Mouse (Mus musculus) heart, embryonic 11.5 days (tissue): ENCODE data around the gene Tvp23b. TPM values are rescaled to one million over a fixed set of nuclear protein-coding genes. Genes with fewer than 3 reads are reported as not detected.

Experiments
- ATAC-seq: fragments of 200-750 bp; cut with Nextera tagmentation; replicated peaks from 2 replicates; pipeline ENCODE4 v1.8.0; 2017; ENCODE audit warnings: moderate library complexity; ENCODE audit not compliant: insufficient number of reproducible peaks, low FRiP score, low TSS enrichment
- H3K27ac ChIP-seq: fragments of 300-500 bp; sonication (generic); 2 replicates; pipeline ENCODE4 v1.5.1; 2014; ENCODE audit warnings: mild to moderate bottlenecking, low read depth, low read length
- H3K27me3 ChIP-seq: fragments of 300-500 bp; sonication (generic); 2 replicates; pipeline ENCODE4 v1.6.1; 2014; ENCODE audit warnings: mild to moderate bottlenecking, low read length, mixed read lengths; ENCODE audit not compliant: control insufficient read depth, insufficient read depth
- H3K36me3 ChIP-seq: fragments of 300-500 bp; sonication (generic); 2 replicates; pipeline ENCODE4 v1.6.1; 2014; ENCODE audit warnings: mild to moderate bottlenecking, low read length, moderate library complexity, mixed read lengths; ENCODE audit not compliant: control insufficient read depth, insufficient read depth
- H3K4me1 ChIP-seq: fragments of 300-500 bp; sonication (generic); 2 replicates; pipeline ENCODE4 v1.6.1; 2014; ENCODE audit warnings: low read length; ENCODE audit not compliant: control insufficient read depth, insufficient read depth
- H3K4me2 ChIP-seq: fragments of 300-500 bp; sonication (generic); 2 replicates; pipeline ENCODE4 v1.6.1; 2014; ENCODE audit warnings: mild to moderate bottlenecking, moderate library complexity
- H3K4me3 ChIP-seq: fragments of 300-500 bp; sonication (generic); 2 replicates; pipeline ENCODE4 v1.5.1; 2014; ENCODE audit warnings: low read depth, low read length
- H3K9ac ChIP-seq: fragments of 300-500 bp; sonication (generic); 2 replicates; pipeline ENCODE4 v1.6.1; 2014; ENCODE audit warnings: mild to moderate bottlenecking, low read depth, low read length, moderate library complexity
- H3K9me3 ChIP-seq: fragments of 300-500 bp; sonication (generic); replicated peaks from 2 replicates; pipeline ENCODE4 v1.6.1; 2016; ENCODE audit warnings: low read length; ENCODE audit not compliant: control insufficient read depth
- WGBS: fragments of 180-500 bp; shearing (Covaris S2); extraction: QIAGEN DNeasy Blood & Tissue Kit; methylation state at CpG from one replicate; pipeline ENCODE4 v1.1.7; 2014; ENCODE audit not compliant: insufficient replicate concordance; 5-methylcytosine and 5-hydroxymethylcytosine counted together
- polyA plus RNA-seq: library from polyadenylated mRNA; unstranded; fragments of >200 nt; fragmentation: Nextera tagmentation; extraction: Ambion mirVana; gene quantifications from 2 replicates; pipeline ENCODE4 v1.2.1, GENCODE M21; 2014

Tvp23b gene
- polyA plus RNA-seq, 1 experiment from 2014 or later = 47.3 TPM

DNA sequence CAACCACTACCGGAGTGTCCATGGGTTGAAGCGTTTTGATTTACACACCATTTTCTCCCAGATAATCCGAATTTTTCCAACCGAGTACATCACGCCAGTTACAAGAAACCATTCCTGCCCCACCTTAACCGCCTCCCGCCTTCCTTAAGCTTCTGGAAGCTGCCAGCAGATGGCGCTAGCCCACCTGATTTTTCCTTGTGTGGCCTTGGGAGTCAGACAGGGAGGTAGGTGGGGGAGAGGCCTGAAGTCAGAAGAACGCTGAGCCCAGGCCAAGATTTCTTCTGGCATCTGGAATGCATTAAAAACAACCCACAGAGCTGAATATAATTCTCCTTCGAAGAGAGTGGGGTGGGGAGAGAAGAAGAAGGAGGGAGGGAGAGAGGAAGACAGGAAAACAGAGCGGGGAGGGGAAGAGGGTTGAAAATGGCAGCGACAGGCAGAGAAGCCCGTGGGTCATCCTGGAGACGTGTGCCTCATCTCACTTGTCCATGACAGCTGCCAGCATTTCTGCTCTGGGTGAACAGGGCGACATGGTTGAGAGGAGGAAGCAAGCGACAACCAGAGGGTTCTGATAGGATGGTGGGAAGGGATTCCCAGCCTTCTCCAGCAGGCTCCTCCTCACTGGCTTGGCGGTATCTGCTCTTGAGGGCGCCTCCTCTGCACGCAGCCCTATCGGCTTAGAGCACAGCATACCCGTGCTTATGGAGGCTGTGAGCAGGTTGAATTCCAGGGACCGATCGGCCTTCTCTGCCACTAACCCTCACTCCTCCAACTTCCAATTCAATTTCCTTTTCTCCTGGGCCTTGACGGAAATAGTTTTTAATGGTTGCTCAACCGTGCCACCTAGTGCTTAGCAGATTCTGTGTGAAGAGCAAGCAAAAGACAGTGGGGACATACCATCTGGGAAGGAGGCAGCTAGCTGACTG lies 42.1 kb downstream of the Tvp23b start:
- Histone ChIP-seq H3K27me3 (no peaks in the 10 kb centered on the region), H3K4me3 (peak overlapping the region; percentile 23), H3K27ac (peak overlapping the region; percentile 74), H3K36me3 (no peaks in the 10 kb centered on the region), H3K4me2 (peak overlapping the region; percentile 65), H3K9me3 (no peaks in the 10 kb centered on the region), H3K9ac (peak overlapping the region; percentile 40), H3K4me1 (peaks cover 9% of the 10 kb centered on the region)
- 13% methylated on average over 25 of the region's 25 CpGs for WGBS
- peak; percentile 77 for ATAC-seq

- 43% methylated on average over 6 of the region's 6 CpGs for WGBS
- no peaks in the 10 kb centered on the region for H3K36me3 ChIP-seq
- H3K4me1 ChIP-seq = peaks cover 9% of the 10 kb centered on the region
- H3K4me3 ChIP-seq = no peak overlapping the region
- H3K4me2 ChIP-seq = no peak overlapping the region
- no peak overlapping the region for H3K27ac ChIP-seq
- H3K9ac ChIP-seq = no peak overlapping the region
- ATAC-seq = no peak
- no peaks in the 10 kb centered on the region for H3K9me3 ChIP-seq
- no peaks in the 10 kb centered on the region for H3K27me3 ChIP-seq
Measured at GRCm38 (mm10) chr11:62924091-62924761, 45.0 kb downstream of the Tvp23b start.

DNA sequence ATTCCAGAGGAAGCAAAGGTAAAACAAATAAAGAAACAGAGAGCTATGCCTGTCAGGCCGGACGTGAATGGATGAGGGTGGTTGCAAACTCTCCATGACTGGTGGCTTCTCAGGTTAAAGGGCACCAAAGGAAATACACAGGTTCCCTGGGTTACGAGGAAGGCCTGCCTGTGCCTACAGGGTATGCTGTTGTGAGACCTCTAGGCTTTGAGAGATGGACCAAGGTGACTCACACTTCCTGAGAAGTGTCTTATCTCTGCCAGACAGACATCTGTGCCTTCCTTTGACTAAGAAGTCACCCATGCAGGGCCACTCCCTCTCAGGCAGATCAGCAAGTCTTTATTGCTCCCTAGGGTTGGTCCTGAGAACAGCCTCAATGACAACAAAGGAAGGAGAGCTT lies 50.5 kb downstream of the Tvp23b start:
- Histone ChIP-seq H3K4me2 (no peak overlapping the region), H3K9ac (no peak overlapping the region), H3K27ac (0 out of 2 replicates have a peak overlapping the region, but pooled peaks have one; percentile 18), H3K27me3 (no peaks in the 10 kb centered on the region), H3K4me1 (no peaks in the 10 kb centered on the region), H3K36me3 (no peaks in the 10 kb centered on the region), H3K9me3 (no peaks in the 10 kb centered on the region), H3K4me3 (no peak overlapping the region)
- 51% methylated on average over 3 of the region's 3 CpGs for WGBS
- peak; percentile 83 for ATAC-seq

DNA sequence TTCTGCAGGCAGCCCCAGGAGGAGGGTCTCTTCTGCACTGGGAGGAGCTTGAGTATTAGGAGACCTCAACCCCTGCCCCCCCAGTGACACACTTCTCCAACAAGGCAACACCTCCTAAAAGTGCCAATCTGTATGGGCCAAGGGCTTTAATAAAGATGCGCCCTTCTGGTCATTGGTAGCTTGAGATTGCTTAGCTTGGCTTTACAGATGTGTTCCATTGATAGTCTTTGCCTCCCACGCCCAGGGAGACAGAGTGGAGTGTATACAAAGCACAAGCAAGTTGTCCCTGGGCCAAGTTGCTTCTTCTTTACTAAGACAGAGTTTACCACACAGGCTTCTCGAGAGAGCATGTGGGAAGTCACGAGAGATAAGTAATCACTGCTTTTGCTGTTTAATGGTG lies 51.3 kb downstream of the Tvp23b start:
- Histone ChIP-seq H3K4me3 (no peak overlapping the region), H3K9me3 (no peaks in the 10 kb centered on the region), H3K36me3 (no peaks in the 10 kb centered on the region), H3K9ac (no peak overlapping the region), H3K4me2 (no peak overlapping the region), H3K27ac (no peak overlapping the region), H3K4me1 (no peaks in the 10 kb centered on the region), H3K27me3 (no peaks in the 10 kb centered on the region)
- ATAC-seq = no peak
- WGBS = 58% methylated on average over 4 of the region's 4 CpGs

- 83% methylated on average over 5 of the region's 5 CpGs for WGBS
- Histone ChIP-seq H3K36me3 (no peaks in the 10 kb centered on the region), H3K9ac (no peak overlapping the region), H3K4me1 (no peaks in the 10 kb centered on the region), H3K4me2 (no peak overlapping the region), H3K27ac (no peak overlapping the region), H3K9me3 (no peaks in the 10 kb centered on the region), H3K27me3 (no peaks in the 10 kb centered on the region), H3K4me3 (no peak overlapping the region)
- no peak for ATAC-seq
Measured at GRCm38 (mm10) chr11:62931141-62931540, 51.9 kb downstream of the Tvp23b start.

- ATAC-seq = no peak
- Histone ChIP-seq H3K4me2 (no peak overlapping the region), H3K4me1 (no peaks in the 10 kb centered on the region), H3K4me3 (no peak overlapping the region), H3K9me3 (no peaks in the 10 kb centered on the region), H3K27me3 (no peaks in the 10 kb centered on the region), H3K27ac (no peak overlapping the region), H3K9ac (no peak overlapping the region), H3K36me3 (no peaks in the 10 kb centered on the region)
- 85% methylated on average over 9 of the region's 9 CpGs for WGBS
Measured at GRCm38 (mm10) chr11:62933099-62933498, 53.8 kb downstream of the Tvp23b start.

DNA sequence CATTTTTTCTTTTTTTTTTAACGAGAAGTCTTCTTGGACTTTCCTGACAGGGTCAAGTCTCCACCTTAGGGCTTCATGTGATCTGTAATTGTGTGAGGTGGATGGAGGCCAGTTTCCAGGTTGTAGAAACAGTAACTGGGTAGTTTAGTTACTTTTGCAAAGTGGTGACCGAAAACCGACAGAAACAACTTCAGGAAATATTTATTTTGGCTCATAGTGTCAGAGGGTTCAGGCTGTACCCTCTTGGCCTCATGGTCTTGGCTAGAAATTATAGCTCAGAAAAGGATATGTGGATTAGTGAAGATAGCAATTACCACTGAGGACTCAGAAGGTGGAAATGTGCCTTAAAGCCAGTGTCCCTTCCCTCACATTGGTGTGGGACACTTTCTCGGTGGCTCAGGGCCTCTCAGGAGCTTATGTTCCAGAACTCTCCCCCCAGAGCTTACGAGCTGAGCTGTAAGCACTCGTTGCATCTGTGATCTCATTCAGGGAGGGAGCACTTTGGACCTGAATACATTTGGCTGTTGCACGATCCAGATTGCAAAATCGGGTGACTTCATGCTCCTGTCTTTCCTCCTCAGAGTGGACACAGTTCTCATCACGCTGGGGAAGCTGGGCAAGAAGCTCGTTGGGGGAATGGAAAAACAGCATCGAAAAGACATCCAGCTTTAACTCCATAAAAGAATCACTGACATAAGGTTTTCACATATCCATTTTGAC lies 55.7 kb downstream of the Tvp23b start:
- no peaks in the 10 kb centered on the region for H3K4me1 ChIP-seq
- 80% methylated on average over 11 of the region's 11 CpGs for WGBS
- ATAC-seq = no peak

GRCm38 (mm10) chr11:62937986-62938385 lies 58.7 kb downstream of the Tvp23b start:
- no peaks in the 10 kb centered on the region for H3K36me3 ChIP-seq
- no peaks in the 10 kb centered on the region for H3K27me3 ChIP-seq
- no peak overlapping the region for H3K4me2 ChIP-seq
- H3K27ac ChIP-seq = no peak overlapping the region
- no peak overlapping the region for H3K4me3 ChIP-seq
- no peak overlapping the region for H3K9ac ChIP-seq
- H3K9me3 ChIP-seq = no peaks in the 10 kb centered on the region
- H3K4me1 ChIP-seq = no peaks in the 10 kb centered on the region
- 63% methylated on average over 6 of the region's 6 CpGs for WGBS
- ATAC-seq = no peak

More for the DNA sequence above, 55.7 kb downstream of the Tvp23b start:
- H3K4me3 ChIP-seq = no peak overlapping the region
- H3K9ac ChIP-seq = no peak overlapping the region
- H3K27ac ChIP-seq = no peak overlapping the region
- H3K36me3 ChIP-seq = no peaks in the 10 kb centered on the region
- H3K4me2 ChIP-seq = no peak overlapping the region
- H3K27me3 ChIP-seq = no peaks in the 10 kb centered on the region
- no peaks in the 10 kb centered on the region for H3K9me3 ChIP-seq
